Mouse (Mus musculus) neural tube, embryonic 11.5 days (tissue): ENCODE measurements at regions not wholly inside any gene's neighbourhood (a gene's known extent, or its start where the extent isn't known, plus 50 kb on each side); places are given as distances from the start of the nearest gene placed in this dataset.
A peak's percentile ranks its signal among the peaks of the same experiment; 100 is the strongest.

Source experiments
- ATAC-seq: fragments of 200-750 bp; cut with Nextera tagmentation; 2 replicates; pipeline ENCODE4 v1.8.0; 2017; ENCODE audit warnings: moderate number of reproducible peaks, mild to moderate bottlenecking, moderate TSS enrichment, moderate library complexity; ENCODE audit not compliant: insufficient read depth, low FRiP score, low TSS enrichment
- DNase-seq: peaks from one replicate; pipeline ENCODE4 v3.0.0-alpha.2; 2015; ENCODE audit warnings: low spot score
- H3K27ac ChIP-seq: fragments of 300-500 bp; sonication (generic); 2 replicates; pipeline ENCODE4 v1.5.1; 2014; ENCODE audit warnings: low read depth, mild to moderate bottlenecking, low read length
- H3K27me3 ChIP-seq: fragments of 300-500 bp; sonication (generic); 2 replicates; pipeline ENCODE4 v1.6.1; 2014; ENCODE audit warnings: mild to moderate bottlenecking, low read length, mixed read lengths; ENCODE audit not compliant: control insufficient read depth, insufficient read depth
- H3K36me3 ChIP-seq: fragments of 300-500 bp; sonication (generic); 2 replicates; pipeline ENCODE4 v1.6.1; 2014; ENCODE audit warnings: mild to moderate bottlenecking, low read length, moderate library complexity, mixed read lengths; ENCODE audit not compliant: control insufficient read depth, insufficient read depth
- H3K4me1 ChIP-seq: fragments of 300-500 bp; sonication (generic); 2 replicates; pipeline ENCODE4 v1.6.1; 2014; ENCODE audit warnings: low read length, mixed read lengths; ENCODE audit not compliant: control insufficient read depth, insufficient read depth
- H3K4me2 ChIP-seq: fragments of 300-500 bp; sonication (generic); 2 replicates; pipeline ENCODE4 v1.6.1; 2014; ENCODE audit warnings: low read depth, mild to moderate bottlenecking, moderate library complexity
- H3K4me3 ChIP-seq: fragments of 300-500 bp; sonication (generic); 2 replicates; pipeline ENCODE4 v1.5.1; 2014; ENCODE audit warnings: low read depth, low read length
- H3K9ac ChIP-seq: fragments of 300-500 bp; sonication (generic); 2 replicates; pipeline ENCODE4 v1.6.1; 2014; ENCODE audit warnings: mild to moderate bottlenecking, low read length
- H3K9me3 ChIP-seq: fragments of 300-500 bp; sonication (generic); 2 replicates; pipeline ENCODE4 v1.6.1; 2016; ENCODE audit warnings: low read length; ENCODE audit not compliant: control insufficient read depth
- WGBS: fragments of 180-500 bp; shearing (Covaris S2); extraction: QIAGEN DNeasy Blood & Tissue Kit; methylation state at CpG from one replicate; pipeline ENCODE4 v1.1.7; 2014; 5-methylcytosine and 5-hydroxymethylcytosine counted together

DNA sequence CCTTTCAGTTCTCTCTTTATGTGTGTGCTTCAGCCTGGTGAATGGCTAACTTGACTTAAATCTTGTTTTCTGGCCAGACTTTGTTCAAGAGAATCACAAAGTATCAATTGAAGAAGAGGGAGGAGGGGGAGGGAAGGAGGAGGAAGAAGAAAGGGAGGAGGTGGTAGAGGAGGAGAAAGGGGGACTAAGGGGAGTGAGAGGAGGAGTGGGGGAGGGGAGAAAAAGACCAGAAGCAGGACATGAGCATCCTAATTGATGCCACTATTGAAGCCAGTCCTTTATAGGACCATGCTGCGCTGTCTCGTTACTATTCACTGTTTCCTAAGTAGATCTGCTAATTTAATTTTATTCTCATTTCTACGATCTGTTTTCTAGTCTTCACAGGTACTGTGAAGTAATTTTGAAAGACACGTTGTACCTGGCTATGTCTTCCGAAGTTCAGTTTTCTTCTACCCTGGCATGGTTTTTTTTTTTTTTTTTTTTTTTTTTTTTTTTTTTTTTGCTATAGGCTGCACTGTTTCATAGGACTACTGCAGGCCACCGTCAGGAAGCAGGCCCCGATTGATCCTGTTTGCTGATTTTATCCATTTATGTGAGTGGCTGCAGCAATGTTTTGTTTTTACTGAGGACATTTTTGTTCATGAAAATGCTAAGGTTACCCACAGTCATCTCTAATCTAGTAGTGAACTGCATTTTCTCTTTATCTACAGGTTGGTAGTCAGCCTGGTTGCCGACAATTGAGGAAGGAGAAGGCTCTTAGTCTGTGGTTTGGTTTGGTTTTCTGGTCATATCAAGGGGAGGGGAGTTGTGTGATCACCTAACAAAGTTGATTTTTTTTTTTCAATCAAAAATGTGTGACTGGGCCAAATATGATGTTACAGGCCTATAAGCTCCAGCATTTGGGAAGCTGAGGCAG, 184.1 kb upstream of the Meis1 start:
- H3K27ac ChIP-seq: no peak overlapping the region
- peak; percentile 82 for ATAC-seq
- no peak for DNase-seq
- no peak overlapping the region for H3K4me3 ChIP-seq
- H3K9ac ChIP-seq: no peak overlapping the region
- H3K9me3 ChIP-seq: no peaks in the 10 kb centered on the region
- no peaks in the 10 kb centered on the region for H3K27me3 ChIP-seq
- WGBS: 63% methylated on average over 8 of the region's 8 CpGs
- peaks cover 10% of the 10 kb centered on the region for H3K4me1 ChIP-seq
- H3K36me3 ChIP-seq: no peaks in the 10 kb centered on the region
- no peak overlapping the region for H3K4me2 ChIP-seq

DNA sequence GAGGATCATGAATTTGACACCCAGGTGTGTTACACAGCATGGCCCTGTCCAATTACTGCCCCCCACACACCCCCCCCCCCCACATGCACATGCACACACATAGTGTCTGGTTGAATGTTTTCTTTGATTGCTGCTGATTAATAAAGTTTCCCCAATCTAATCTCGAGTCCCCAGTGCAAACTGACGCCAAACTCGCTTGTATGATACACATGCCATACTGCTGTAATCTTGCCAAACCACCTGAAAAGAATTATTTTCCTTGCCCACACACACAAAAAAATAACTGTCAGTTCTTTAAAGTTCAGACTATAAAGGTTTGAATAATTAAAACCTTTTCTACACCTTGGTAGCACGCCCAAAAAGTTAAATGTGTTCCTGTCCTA, 184.7 kb upstream of the Meis1 start:
- Histone ChIP-seq H3K4me2 (no peak overlapping the region), H3K4me1 (peaks cover 10% of the 10 kb centered on the region), H3K9me3 (no peaks in the 10 kb centered on the region), H3K36me3 (no peaks in the 10 kb centered on the region), H3K9ac (no peak overlapping the region), H3K4me3 (no peak overlapping the region), H3K27ac (no peak overlapping the region), H3K27me3 (no peaks in the 10 kb centered on the region)
- 86% methylated on average over 4 of the region's 4 CpGs for whole genome bisulfite sequencing
- DNase-seq (no peak), ATAC-seq (no peak)

DNA sequence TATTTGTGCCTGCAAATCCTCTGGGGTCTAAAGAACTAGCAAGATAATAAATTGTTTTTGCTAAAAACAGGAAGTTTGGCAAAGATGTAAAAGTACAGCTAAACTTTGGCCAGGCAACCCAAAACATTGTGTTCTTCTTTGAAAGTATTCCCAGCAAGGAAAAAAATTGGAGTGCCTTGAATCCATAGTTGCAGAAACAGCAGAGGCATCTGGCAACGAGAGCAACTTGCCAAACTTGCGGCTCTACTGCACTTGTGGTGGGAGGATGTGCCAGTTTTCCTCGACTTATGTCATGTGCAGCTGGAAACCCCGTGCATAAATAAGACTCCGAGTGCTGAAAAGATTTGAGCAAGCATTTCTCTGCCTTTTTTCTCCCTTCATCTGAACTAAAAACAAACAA, 185.2 kb upstream of the Meis1 start:
- peaks cover 10% of the 10 kb centered on the region for H3K4me1 ChIP-seq
- WGBS: 59% methylated on average over 5 of the region's 5 CpGs

DNA sequence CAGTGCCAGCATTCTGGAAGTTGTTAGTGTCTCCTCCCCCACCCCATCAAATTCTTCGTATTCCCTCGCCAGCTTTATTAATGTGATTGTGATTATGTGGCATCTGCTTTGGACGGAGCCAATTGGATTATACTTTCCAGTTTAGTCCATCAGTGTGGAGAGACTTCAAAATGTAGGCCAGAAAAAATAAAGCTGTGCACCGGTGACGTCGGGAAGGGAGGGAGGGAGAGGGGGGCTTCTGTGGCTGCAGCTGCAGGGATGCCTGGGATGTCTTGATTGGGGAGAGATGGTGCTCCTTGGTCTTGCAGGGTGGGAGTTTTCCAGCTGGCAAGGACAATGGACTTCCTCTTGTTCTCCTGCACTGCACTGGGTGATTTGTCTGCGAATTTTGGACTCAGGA, 185.7 kb upstream of the Meis1 start:
- no peak overlapping the region for H3K27ac ChIP-seq
- 40% methylated on average over 7 of the region's 7 CpGs for WGBS
- no peak overlapping the region for H3K4me2 ChIP-seq

More for the DNA sequence above, 185.2 kb upstream of the Meis1 start:
- no peak overlapping the region for H3K27ac ChIP-seq
- H3K4me2 ChIP-seq: no peak overlapping the region
- DNase-seq (no peak), ATAC-seq (no peak)
- no peaks in the 10 kb centered on the region for H3K9me3 ChIP-seq
- no peak overlapping the region for H3K4me3 ChIP-seq
- no peaks in the 10 kb centered on the region for H3K36me3 ChIP-seq
- H3K27me3 ChIP-seq: no peaks in the 10 kb centered on the region
- no peak overlapping the region for H3K9ac ChIP-seq

DNA sequence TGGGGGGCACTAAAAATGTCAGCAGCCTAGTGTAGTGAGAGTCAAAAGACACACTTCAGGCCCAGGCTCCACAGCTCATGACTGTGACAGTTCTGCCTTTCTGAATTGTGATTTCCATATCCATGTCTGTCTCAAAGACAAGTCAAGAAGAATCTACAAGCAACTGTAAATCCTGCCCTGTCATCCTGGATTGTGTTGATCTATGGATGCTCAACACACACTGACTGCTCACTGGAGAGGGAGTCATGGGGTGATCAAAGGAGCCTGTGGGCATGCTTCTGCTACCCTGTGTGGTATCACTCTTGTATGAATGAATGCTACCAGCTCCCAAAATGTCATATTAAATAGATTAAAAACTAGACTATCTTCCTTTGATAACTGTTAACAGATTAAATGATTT, 186.4 kb upstream of the Meis1 start:
- Histone ChIP-seq H3K9me3 (no peaks in the 10 kb centered on the region), H3K4me2 (no peak overlapping the region), H3K4me3 (no peak overlapping the region), H3K4me1 (peaks cover 10% of the 10 kb centered on the region), H3K27ac (no peak overlapping the region), H3K36me3 (no peaks in the 10 kb centered on the region), H3K27me3 (no peaks in the 10 kb centered on the region), H3K9ac (no peak overlapping the region)
- ATAC-seq (no peak), DNase-seq (no peak)

More for the DNA sequence above, 185.7 kb upstream of the Meis1 start:
- Histone ChIP-seq H3K4me1 (peaks cover 10% of the 10 kb centered on the region), H3K27me3 (no peaks in the 10 kb centered on the region), H3K4me3 (no peak overlapping the region), H3K9me3 (no peaks in the 10 kb centered on the region), H3K36me3 (no peaks in the 10 kb centered on the region), H3K9ac (no peak overlapping the region; the same call in 1 of the 2 replicates)
- ATAC-seq (no peak; the same call in 1 of the 2 replicates), DNase-seq (peak; percentile 33)

DNA sequence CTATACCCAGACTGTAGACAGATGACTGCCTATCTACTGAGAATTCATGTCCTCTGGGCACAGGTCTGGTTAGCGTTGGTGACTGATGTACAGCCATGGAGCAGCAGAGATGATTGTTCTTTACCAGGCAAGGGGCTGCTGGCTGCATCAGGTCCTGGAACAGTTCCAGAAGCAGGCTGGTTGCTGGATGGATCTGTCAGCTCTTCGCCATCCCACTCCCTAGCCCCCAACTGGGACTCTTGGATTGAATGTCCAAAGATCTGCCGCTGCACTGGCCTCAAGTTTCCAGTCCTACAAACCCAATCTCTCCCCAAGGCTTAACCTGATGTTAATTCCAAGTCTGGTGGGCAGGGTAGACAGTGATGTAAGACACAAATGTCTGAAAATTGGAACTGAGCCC, 200.7 kb upstream of the Meis1 start:
- Histone ChIP-seq H3K27ac (no peak overlapping the region), H3K36me3 (no peaks in the 10 kb centered on the region), H3K4me1 (no peaks in the 10 kb centered on the region), H3K9me3 (no peaks in the 10 kb centered on the region), H3K27me3 (no peaks in the 10 kb centered on the region), H3K4me2 (no peak overlapping the region), H3K9ac (no peak overlapping the region), H3K4me3 (no peak overlapping the region)
- ATAC-seq: no peak
- DNase-seq: no peak
- WGBS: 84% methylated on average over 3 of the region's 3 CpGs

DNA sequence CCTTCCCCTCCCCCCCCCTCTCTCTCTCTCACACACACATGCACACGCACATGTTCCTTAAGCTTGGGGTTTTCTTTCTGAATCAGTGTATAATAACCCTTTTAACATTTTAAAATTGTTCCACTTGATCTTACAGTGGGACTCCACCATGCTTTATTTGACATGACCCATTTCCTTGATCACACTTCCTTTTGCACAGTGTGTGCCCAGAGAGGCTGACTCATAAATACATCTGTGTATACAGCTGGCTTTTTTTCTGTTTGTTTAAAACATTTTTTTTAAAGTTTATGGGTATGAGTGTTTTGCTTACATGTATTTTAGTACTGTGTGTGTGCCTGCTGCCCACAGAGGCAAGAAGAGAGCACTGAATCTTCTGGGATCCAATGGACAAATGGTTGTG, 202.7 kb upstream of the Meis1 start:
- Histone ChIP-seq H3K4me3 (no peak overlapping the region), H3K4me2 (no peak overlapping the region), H3K4me1 (no peaks in the 10 kb centered on the region), H3K36me3 (no peaks in the 10 kb centered on the region), H3K9ac (no peak overlapping the region), H3K9me3 (no peaks in the 10 kb centered on the region), H3K27ac (no peak overlapping the region), H3K27me3 (no peaks in the 10 kb centered on the region)
- DNase-seq (no peak), ATAC-seq (no peak)
- no CpG with 5 or more reads among the region's 1 CpGs for WGBS

DNA sequence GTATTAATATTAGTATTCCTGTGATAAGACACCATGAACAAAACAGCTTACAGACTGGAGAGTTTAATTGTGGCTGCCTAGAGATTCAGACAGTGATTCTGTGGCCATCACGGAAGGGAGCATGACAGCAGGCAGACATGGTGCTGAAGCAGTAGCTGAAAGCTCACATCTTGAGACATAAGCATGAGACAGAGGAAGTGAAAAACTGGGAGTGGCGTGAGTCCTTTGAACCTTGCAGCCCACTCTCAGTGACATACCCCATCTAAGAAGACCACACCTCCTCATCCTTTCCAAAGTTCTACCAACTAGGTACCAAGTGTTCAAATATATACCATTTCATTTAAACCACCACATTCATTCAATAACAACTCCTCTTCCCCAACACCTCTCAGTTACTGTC, 208.0 kb upstream of the Meis1 start:
- ATAC-seq (no peak), DNase-seq (no peak)
- Histone ChIP-seq H3K36me3 (no peaks in the 10 kb centered on the region), H3K9me3 (no peaks in the 10 kb centered on the region), H3K4me2 (no peak overlapping the region), H3K27ac (no peak overlapping the region), H3K4me3 (no peak overlapping the region), H3K4me1 (no peaks in the 10 kb centered on the region), H3K9ac (no peak overlapping the region), H3K27me3 (no peaks in the 10 kb centered on the region)
- 90% methylated on average over 2 of the region's 2 CpGs for WGBS

DNA sequence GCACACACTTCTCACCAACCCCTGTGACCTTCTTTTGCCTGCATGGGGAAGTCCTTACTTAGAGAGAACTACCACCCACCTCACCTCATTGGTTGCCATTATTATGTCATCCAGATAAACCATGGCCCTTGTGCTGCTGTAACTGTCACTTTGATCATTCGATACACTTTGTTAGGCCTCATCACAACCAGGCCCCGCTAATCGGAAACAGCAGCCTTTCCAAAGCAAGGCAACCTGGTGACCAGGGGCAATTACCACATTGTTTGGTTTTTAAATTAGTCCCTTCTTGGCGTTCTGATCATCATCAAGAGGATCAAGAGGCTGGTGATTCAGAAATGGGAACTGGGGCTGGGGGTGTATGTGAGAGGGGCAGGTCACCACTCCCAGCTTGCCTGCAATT, 208.9 kb upstream of the Meis1 start:
- Histone ChIP-seq H3K36me3 (no peaks in the 10 kb centered on the region), H3K4me2 (no peak overlapping the region), H3K27ac (no peak overlapping the region), H3K27me3 (no peaks in the 10 kb centered on the region), H3K9me3 (no peaks in the 10 kb centered on the region), H3K9ac (no peak overlapping the region), H3K4me1 (no peaks in the 10 kb centered on the region), H3K4me3 (no peak overlapping the region)
- ATAC-seq: no peak
- no peak for DNase-seq
- 69% methylated on average over 4 of the region's 4 CpGs for WGBS
